Mouse (Mus musculus) yolk sac, embryonic 10.5 days (tissue): ENCODE results near the gene Htr5a.

Experiments used
- DNase-seq: peaks from one replicate; pipeline ENCODE4 v3.0.0-alpha.2; 2017; ENCODE audit warnings: low spot score

The Htr5a gene

GRCm38 (mm10) chr5:27881261-27881660 lies 39.3 kb downstream of the Htr5a start:
- no peak for DNase-seq

GRCm38 (mm10) chr5:27888080-27888479 lies 46.1 kb downstream of the Htr5a start:
- DNase-seq: no peak

- no peak for DNase-seq
These were observed 54.0 kb downstream of the Htr5a start for GRCm38 (mm10) chr5:27895961-27896360.

- no peak for DNase-seq
These were observed 57.8 kb downstream of the Htr5a start for GRCm38 (mm10) chr5:27899756-27900155.

GRCm38 (mm10) chr5:27900186-27900585 lies 58.2 kb downstream of the Htr5a start:
- DNase-seq: no peak
